Mouse (Mus musculus) embryo, embryonic 11.5 days (tissue): ENCODE data around the gene Rnf220.

Source experiments
- DNase-seq: peaks from one replicate; pipeline ENCODE4 v3.0.0-alpha.2; 2012; ENCODE audit warnings: low read depth, low spot score

Gene Rnf220

DNA sequence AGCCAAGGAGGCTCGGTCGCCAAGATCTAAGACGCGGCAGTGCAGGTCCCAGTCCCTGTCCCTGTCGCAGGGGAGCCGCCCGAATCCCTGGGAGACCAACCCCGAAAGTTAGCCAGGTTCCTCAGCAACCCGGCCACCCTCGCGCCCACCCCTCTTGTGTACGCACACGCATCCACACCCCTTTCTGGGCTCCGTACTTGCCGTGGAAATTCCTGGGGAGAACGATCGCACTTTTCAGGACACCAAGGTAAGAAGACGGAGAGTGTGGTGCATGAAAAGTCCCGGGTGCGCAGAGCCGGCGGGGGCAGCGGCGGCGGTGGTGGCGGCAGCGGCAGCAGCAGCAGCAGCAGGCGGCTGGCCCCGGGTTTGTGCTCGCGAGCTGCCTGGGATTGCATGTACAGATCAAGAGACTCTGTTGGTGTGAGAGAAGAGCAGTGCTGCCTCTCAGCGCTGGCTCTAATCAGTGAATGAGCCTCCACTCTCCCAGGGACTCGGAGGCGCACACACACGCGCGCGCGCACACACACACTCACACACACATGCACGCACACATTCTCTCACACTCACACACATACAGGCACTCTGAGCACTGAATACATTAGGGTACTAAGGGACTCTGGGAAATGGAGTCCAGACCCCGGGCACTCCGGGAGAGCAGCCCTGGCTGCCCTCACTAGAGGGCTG, at the start of gene Rnf220:
Gene Rnf220 (minus strand): TSS at position 571 of the 684 bp plus-strand sequence.
- DNase-seq, result no peak

DNA sequence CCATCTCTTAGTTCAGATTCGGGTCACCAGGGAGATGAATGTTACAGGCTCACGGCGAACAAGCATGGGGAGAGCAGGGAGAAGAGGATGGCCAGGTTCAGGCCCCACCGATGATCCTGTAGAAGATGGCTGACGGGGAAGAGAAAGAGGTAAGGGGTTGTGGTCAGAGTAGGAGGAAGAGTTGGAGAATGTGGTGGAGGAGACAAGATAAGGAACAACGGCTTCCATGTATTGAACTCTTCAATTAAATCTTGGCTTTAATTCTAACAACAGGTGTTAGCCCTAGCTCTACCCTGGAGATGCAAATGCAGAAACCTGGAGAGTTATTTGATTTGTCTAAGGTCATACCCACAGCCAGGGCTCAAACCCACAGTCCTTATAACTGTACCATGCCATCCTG, 49.8 kb upstream of the Rnf220 start:
- DNase-seq, result no peak

DNA sequence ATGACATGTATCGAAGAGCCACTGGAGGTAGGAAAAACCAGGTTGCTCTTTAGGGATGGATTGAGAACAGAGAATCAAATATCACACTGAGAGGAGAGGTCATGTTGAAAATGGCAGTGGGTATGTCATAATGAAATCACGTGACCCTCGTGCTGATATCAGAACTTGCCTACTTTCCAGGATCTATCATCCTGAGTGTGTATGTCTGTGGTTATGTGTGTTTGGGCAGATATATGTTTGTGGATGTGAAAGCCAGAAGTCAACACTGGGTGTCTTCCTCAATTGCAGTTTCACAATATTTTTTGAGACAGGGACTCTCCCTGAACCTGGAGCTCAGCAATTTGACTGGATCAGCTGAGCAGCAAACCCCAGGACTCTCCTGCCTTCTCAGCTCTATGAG, 48.6 kb upstream of the Rnf220 start:
- no peak for DNase-seq

DNA sequence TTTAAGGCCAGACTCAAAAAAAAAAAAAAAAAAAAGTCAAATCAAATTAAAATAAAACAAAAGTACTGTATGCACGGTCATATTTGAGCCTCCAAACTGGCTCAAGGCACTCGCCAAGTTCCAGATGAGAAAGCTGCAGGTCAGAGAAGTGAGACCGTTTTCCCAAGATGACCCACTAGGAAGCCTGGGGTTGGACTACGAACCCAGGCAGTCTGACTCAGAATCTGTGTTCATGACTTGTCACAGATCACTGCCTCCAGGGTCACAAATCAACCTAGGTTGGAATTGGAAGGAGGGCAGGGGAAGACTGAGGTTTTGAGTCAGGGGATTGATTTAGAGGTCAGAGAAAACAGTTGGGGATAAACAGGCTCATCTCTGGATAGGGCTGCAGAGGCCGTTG, 43.7 kb upstream of the Rnf220 start:
- DNase-seq, result no peak

DNA sequence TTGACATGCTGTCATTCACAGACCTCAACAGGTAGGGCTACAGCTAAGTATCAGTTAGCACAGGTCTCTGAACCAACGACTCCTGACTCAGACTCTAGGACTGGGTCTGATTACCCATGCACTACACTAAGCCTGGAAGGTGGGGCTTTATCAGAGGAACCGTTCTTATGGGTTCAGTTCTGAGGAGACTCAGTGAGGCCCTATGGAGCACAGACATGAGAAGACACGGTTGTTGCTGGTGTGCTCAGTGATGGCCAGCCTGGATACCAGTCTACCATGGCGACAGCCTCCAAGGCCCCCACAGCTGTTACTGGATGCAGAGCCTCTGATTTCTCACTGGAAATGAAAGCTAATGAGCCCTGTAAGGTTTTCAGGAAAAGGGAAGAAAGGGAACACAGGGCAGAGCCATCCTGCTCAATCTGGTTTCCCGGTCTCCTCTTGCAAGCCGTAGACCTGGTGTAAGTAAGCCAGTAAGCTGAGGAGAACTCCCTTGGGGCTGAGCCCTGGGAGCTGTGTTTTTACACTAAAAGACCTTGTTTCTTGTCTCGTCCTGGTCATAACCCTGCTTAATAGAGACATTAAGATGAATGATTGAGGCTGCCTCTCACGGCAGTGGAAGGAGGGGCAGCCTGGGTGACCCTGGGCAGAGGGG, 42.6 kb upstream of the Rnf220 start:
- DNase-seq, result no peak

DNA sequence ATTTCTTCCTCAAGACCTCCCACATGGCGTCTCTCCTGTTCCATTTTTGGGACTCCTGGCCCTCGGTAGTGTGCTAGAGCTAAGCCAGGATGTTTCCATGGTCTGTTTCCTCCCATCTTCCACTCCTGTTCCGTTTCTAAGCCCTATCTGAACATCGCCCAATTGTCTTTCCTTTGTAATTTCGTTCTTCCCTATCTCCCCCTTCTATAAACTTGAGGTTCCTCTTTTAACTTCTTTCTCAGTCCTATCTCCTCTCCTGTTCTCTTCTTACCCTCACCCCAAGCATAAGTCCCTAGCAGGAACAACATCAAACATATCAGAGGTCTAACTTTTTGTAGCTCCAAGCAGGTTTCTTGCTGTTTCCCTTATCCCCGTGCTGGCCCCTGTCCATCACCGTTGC, 40.1 kb upstream of the Rnf220 start:
- no peak for DNase-seq

DNA sequence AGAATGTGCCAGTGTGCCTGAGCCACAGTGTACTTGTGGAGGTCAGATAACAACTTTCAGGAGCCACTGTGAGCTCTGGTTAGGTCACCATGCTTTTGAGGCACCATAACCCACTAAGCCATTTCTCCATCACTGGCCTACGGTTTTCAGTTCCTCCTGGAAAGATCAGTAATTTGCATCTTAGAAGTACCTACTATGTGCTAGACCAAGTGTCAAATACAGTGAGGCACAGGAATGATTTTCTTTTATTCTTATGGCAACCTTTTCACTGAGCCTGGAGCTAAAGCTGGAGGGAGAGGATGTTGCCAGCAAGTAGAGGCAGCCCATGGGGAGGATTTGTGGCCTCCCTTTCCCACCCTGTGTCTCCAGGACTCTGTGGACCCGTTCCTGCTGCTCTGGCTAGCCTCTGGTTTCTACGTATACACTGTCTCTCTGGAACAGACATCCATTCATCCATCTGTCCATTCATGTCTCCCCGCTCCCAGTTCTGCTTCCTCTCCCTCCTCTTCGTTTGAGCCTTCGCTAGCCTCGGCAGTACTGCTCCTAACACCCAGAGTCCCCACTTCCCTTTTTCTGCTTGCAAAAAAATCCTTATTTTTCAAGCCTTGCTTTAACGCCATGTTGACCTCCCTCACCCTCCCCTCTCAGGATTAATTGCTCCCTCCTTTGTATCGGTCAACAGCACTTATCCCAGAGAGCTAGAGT, 38.8 kb upstream of the Rnf220 start:
- DNase-seq, result no peak

DNA sequence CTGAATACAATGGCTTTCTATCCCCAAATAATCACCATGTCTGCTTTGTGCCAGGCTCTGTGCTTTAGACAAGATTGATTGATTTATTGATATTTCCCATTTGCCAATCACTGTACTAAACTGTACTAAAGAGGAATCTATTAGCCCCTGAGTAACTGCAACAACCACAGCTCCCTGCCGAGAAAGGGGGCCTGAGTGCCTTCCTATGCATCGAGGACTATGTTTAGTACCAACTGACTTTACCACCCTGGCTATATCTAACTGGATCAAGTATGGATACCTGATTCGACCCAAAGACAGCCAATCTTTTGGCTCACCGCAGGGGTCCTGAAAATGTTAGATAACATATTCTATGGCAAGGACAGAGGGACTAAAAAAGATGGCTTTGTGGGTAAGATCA, 33.0 kb upstream of the Rnf220 start:
- no peak for DNase-seq

DNA sequence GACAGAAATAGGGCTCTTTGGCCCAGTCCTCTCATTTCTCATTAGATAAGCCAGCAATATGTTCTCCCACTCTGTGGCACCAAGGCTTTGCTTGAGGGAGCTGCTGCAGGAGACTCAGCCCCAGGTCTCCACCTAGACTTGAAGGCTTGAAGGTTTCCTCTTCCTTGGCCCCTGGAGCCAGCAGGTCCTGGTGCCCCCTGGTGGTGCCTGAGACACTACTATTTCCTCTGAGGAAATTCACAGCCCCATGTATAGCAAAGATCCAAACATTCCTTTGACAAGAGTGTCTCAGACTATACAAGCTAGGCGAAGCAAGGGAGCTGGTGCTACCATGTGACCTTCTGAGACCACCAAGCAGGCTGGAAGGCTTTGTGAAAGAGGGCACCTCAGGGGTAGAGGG, 31.1 kb upstream of the Rnf220 start:
- peak; percentile 52 for DNase-seq

DNA sequence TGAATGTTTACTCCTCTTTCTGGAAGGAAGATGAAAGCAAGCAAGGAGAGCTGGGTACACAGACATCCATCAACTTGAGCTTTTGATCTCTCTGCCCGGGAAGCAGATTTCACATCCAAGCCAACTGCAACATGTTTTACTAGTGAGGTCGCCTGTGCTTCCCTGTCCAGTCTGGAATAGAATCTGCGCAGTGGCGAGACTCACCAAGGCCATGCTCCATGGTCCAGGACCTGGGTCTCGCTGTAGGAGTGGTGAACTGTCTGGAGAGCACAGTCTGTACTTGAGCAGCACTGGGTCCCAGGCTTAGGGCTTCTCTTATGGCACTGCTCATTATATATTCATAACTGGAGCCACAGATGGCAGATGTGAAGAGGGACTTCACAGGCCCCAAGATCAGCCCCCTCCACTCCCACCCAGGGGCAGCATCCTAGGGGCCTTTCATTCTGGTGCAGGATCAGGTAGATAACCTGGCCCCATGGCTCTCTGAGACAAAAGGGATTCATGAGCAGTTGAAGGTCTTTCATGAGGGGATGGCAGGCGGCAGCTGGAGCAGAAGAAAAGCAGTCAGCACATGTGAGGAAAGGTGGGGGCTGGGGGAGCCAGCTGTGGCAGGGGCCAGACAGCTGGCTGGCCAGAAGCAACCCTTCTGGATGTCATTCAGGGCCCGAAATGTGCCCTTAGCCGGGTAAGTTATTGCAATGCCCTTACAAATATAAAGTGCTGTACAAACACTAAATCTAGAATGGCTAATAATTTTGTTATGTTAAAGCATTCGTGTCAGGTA, 30.5 kb upstream of the Rnf220 start:
- DNase-seq, result no peak

DNA sequence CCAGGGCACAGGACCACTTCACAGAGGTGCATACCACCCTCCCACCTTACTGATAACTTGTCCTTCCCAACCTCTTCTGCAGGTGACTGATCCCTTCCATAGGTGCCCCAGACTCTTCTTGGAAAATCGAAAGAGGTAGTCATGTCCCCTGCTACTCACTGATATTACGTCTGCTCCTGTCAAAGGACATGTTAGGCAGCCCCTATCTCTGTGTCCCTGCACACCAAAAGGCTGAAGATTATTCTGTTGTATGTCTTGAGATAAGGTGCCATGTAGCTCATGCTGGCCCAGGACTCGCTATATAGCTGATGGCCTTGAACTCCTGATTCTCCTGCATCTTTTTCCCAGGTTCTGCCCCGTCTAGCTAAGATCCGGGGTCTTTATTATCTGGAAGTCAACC, 29.1 kb upstream of the Rnf220 start:
- no peak for DNase-seq

DNA sequence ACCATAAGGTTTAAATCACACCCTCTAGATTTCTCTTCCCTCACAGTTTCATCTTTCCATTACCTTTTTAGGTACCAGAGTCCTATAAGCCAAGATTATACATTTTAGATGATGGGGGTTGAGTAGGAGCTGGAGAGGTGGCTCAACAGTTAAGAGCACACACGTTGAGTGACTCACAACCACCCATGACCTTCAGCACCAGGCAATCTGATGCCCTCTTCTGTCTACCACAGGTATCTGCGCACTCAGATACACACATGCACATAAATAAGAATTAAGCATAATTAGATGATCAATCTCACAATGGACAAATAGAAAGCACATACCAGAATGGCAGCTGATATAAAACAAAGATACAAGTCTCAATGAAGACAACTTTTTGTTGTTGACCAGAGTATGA, 24.5 kb upstream of the Rnf220 start:
- DNase-seq, result no peak

DNA sequence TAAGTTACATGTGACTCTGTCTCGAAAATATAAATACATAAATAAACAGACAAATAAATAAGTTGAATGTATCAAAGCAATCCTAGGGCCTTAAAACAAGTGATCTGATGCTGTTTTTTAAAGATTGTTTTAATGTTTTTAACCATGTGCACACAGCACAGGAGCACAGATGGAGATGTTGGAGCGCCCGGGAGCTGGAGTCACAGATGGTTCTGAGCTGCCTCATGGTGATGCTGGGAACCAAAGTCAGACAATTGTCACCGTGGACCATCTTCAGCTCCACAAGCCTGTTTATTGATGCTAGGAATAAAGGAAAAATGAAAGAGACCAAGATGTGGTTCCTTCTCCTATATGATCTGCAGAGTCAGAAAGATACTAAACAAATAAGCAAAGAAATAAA, 21.4 kb upstream of the Rnf220 start:
- DNase-seq, result no peak

DNA sequence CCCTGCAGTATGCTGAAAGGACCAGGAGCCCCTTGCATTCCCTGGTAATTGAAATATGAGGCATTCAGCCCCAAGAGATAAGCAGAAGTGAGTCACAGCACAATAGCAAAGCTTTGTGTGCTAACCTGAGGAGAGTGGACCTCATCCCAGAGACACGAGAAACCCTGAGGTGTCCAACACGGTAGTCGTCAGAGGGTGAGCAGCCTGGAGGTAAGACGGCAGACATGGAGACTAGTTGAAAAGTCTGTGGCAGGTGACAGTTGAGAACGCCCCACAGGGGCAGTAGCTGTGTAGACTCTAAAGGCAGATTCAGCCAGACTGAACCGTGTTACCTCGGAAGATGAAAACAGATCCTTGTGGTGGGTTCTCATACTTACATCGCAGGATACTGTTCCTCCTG, 2.2 kb upstream of the Rnf220 start:
- DNase-seq, result no peak

DNA sequence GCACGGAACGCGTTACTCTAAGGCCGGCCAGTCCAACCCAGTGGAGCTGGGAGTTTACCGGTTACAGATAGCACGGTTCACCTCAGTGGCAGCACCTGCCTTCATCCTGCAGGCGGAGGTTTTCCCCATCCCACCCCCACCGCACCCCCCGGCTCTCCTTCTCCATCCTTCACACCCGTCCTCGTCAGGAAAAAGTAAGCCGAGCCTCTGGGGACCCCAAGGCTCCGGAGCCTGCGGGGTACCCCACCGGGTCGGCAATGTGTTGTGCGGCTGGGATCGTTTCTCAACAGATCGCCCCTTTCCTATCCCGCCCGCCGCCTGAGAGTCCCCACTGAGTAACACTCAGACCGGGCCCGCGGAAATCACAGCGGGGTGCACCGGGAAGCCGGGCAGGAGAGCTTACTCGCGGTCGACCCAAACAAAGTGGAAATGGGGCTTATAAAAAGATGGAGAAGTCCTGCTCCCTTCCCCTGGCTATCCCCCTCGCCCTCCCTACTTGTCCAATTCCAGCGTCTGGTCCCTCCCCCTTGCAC, 917 bp downstream of the Rnf220 start:
- DNase-seq, result no peak

DNA sequence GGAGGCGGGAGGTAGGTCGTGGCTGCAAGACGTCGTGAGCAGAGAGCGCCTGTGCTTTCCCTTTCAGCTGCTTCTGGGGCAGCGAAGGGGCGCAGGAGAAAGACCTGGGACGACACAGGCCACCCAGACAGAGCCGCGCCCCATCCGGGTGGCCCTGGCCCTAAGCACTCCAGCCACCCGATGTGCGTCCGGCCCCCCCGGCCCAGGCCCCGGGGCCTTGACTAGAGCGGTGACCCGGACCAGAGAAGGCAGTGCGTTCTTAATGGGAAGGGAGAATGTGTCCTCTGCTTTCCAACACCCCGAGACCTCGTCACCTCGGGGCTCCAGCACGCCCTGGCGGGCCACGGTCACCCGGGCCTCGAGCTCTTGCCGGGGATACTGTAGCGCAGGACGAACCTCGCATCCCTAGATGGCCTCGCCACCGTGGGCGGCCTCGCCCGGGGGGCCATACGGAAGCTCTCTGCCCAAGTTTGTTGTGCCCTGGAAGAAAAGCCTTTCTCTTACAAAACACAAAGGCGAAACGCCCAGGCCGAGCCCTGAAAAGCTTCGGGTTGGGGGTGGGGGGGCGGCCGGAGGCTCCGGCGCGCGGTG, 1.8 kb downstream of the Rnf220 start:
- DNase-seq, result no peak

DNA sequence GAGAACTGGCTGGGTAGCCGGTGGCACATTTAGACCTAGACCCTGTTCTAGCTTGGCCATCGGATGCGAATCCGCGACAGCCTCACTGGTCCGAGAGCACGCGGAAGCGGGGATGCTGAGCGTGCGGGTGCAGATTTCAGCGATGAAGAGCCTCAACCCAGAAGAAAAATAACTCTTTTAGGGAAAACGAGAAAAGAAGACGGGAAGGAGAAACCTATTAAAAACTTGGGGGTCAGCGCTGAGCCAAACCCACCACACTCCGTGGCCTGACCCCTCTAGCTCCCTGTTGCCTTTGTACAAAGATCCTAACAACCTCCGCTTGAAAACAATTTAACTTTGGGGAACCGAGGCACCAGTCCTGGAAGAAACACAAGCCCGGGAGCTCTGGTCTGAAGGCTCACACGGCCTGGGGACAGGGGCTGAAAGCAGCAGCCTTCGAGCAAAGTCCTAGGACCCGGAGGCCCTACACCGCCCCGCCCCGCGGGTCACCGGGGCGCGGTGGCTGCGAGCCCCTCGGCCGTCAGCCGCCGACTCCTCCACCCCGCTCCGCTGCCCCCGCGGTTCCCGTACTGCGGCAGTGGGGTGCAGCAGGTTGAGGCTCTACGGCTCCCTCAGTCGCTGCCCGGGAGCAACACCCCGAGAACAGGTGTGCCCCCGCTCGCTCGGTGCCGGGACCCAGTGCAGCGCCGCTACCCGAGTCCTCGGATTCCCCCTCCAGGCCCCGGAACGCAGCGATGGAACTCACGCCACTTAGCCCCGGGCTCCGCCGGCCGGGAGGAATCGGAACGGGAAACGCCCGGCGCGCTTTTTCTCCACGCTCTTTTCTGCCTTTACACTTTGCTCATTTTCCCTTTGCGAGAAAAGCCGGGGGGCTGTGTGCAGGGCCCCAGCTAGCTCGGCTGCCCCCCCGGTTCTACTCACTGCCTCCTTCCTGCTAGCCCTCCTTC, 2.7 kb downstream of the Rnf220 start:
- DNase-seq, result no peak

DNA sequence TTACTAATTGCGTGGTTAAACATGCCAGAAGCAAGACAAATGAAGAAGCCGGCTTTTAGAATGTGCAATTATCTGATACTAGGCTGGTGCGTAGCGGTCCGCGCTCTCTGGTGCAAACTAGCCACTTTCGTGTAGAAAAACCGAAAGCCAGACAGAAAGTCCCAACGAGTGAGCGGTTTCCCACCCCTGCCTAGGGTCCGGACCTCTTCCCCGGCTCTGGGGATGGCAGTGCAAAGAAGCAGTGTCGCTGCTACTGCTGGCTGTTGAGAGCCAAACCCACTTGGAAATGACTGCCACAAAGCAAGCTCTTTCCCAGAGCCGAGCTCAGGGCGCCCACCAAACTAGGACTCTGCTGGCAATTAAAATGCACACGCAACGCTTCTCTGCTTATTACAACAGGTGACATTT, 3.7 kb downstream of the Rnf220 start:
- no peak for DNase-seq

DNA sequence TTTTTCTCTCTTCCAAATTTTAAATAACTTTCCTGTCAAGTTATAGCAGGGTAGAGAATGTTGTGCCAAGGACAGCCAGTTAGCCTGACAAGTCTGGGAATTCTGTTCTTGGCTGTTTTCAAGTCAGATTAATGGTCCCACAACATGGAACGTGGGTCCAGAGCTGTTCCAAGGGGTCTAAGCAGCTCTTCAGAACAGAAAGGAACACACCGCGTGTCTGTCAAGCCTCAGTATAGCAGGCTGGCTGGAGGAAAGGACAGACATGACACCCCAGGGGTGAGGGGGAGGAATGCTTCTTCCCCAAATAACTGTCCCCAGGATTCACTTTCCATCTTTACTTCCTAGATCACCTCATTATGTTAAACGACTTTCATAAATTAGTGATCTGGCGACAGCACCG, 5.0 kb downstream of the Rnf220 start:
- no peak for DNase-seq

DNA sequence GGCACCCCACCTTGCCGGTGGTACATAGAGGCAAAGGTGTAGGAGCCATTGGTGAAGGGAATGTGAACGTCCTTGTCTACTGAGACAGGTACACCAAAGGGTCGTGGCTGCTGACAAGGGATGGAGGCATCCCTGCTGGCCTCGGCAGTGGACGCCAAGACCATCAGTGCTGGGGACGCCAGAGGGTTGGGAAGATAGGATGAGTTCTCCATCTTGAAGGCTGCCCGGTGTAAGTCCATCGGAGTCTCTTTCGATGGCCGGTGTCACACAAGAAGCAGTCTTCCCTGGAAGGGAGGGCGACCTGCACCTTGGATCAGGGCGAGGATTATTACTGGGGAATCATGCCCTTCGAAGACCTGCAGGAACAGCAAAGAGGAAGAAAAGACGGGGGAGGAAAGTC, 6.9 kb downstream of the Rnf220 start:
- no peak for DNase-seq

DNA sequence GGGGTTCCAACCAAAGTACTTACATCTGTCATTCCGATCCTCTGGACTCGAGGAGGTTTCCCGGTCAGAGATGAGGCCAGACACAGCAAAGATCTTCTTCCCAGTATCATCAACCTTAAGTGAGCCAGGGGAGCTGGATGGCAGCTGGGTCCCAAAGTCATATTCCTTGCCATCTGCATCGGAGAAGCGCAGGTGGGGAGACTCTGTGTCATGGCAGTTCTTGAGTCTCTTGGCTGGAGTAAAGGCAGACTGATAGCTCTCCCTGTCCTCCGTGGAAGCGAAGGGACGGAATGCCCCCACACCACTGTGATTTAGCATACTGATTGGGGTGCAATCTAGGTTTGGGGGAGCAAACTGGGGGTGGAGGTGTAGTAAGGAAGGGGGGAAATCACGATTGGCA, 7.3 kb downstream of the Rnf220 start:
- no peak for DNase-seq
